Mouse (Mus musculus): ENCODE results near the gene Gm20388. TPM values are rescaled to one million over a fixed set of nuclear protein-coding genes. Genes with fewer than 3 reads are reported as not detected.

Gene Gm20388
- polyA plus RNA-seq, 2 experiments = 8.5 TPM; not detected in 1

DNA sequence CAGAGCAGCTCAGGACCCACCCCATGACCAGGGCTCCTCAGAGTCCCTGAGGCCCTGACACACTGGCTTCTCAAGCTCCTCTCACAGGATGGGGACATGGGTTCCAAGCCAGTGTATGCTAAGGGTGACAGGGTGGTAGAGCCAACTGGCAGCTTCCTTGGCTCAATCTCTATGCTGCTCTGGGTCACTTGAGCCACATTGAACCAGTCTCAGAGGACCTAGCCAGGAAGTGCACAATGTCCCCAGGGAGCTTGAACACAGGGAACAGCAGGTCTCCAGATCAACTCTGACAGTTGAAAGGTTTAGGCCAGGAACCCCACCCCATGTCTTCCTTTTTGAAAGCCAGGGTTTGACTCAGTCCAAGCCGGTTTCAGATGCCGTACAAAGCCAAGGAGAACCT is 1296.5 kb downstream of the Gm20388 start:
- no peak for DNase-seq (ENCODE audit: low read depth in 3 of 3, low spot score in 3 of 3)
- no peaks in the 10 kb centered on the region for H3K27me3 ChIP-seq (ENCODE audit: control insufficient read depth, insufficient read depth, low read length)
- H3K4me2 ChIP-seq (ENCODE audit: low read depth) = no peak overlapping the region
- no peak overlapping the region for H3K27ac ChIP-seq
- no peaks in the 10 kb centered on the region for H3K9me3 ChIP-seq (ENCODE audit: control insufficient read depth, low read length)
- WGBS (ENCODE audit: insufficient replicate concordance) = 51% methylated on average over 2 of the region's 2 CpGs
- no peak for ATAC-seq (ENCODE audit: insufficient read depth)
- no peak overlapping the region for H3K4me3 ChIP-seq (ENCODE audit: insufficient read depth in 1 of 2, low read depth in 2 of 2, low read length in 2 of 2)
- no peak for TF ChIP-seq EP300 (IDR thresholded peaks at IDR 0.05; ENCODE audit: low read depth)
- TF ChIP-seq CTCF (IDR thresholded peaks at IDR 0.05; ENCODE audit: low read depth) = no peak
- no peak overlapping the region for H3K9ac ChIP-seq (replicated peaks)
- no peaks in the 10 kb centered on the region for H3K36me3 ChIP-seq (replicated peaks; ENCODE audit: control insufficient read depth, insufficient read depth, low read depth)
- H3K4me1 ChIP-seq (replicated peaks; ENCODE audit: control insufficient read depth in 2 of 2, insufficient read depth in 2 of 2, low read length in 1 of 2) = no peaks in the 10 kb centered on the region

- no peak overlapping the region for H3K4me3 ChIP-seq (ENCODE audit: insufficient read depth in 1 of 2, low read depth in 2 of 2, low read length in 2 of 2)
- H3K27ac ChIP-seq = no peak overlapping the region
- H3K4me2 ChIP-seq (ENCODE audit: low read depth) = no peak overlapping the region
- no peaks in the 10 kb centered on the region for H3K9me3 ChIP-seq (ENCODE audit: control insufficient read depth, low read length)
- WGBS (ENCODE audit: insufficient replicate concordance) = 49% methylated on average over 3 of the region's 3 CpGs
- TF ChIP-seq CTCF (IDR thresholded peaks at IDR 0.05; ENCODE audit: low read depth) = no peak
- TF ChIP-seq EP300 (IDR thresholded peaks at IDR 0.05; ENCODE audit: low read depth) = no peak
- H3K27me3 ChIP-seq (ENCODE audit: control insufficient read depth, insufficient read depth, low read length) = no peaks in the 10 kb centered on the region
- DNase-seq (ENCODE audit: low read depth in 3 of 3, low spot score in 3 of 3) = no peak
- no peaks in the 10 kb centered on the region for H3K4me1 ChIP-seq (replicated peaks; ENCODE audit: control insufficient read depth in 2 of 2, insufficient read depth in 2 of 2, low read length in 1 of 2)
- H3K9ac ChIP-seq (replicated peaks) = no peak overlapping the region
- no peak for ATAC-seq (ENCODE audit: insufficient read depth)
- no peaks in the 10 kb centered on the region for H3K36me3 ChIP-seq (replicated peaks; ENCODE audit: control insufficient read depth, insufficient read depth, low read depth)
Measured at GRCm38 (mm10) chr8:121210627-121211026, 1300.0 kb downstream of the Gm20388 start.

- ATAC-seq (ENCODE audit: insufficient read depth) = no peak
- Histone ChIP-seq H3K4me2 (ENCODE audit: low read depth) (no peak overlapping the region), H3K9me3 (ENCODE audit: control insufficient read depth, low read length) (no peaks in the 10 kb centered on the region), H3K4me1 (replicated peaks; ENCODE audit: control insufficient read depth in 2 of 2, insufficient read depth in 2 of 2, low read length in 1 of 2) (no peaks in the 10 kb centered on the region), H3K36me3 (replicated peaks; ENCODE audit: control insufficient read depth, insufficient read depth, low read depth) (no peaks in the 10 kb centered on the region), H3K27me3 (ENCODE audit: control insufficient read depth, insufficient read depth, low read length) (no peaks in the 10 kb centered on the region), H3K4me3 (ENCODE audit: insufficient read depth in 1 of 2, low read depth in 2 of 2, low read length in 2 of 2) (no peak overlapping the region), H3K27ac (no peak overlapping the region), H3K9ac (replicated peaks) (no peak overlapping the region)
- TF ChIP-seq EP300 (IDR thresholded peaks at IDR 0.05; ENCODE audit: low read depth) (no peak), CTCF (IDR thresholded peaks at IDR 0.05; ENCODE audit: low read depth) (peak; percentile 72)
- WGBS (ENCODE audit: insufficient replicate concordance) = 41% methylated on average over 15 of the region's 15 CpGs
- DNase-seq (ENCODE audit: low read depth in 3 of 3, low spot score in 3 of 3) = no peak
Measured at GRCm38 (mm10) chr8:121213236-121213635, 1302.6 kb downstream of the Gm20388 start.

DNA sequence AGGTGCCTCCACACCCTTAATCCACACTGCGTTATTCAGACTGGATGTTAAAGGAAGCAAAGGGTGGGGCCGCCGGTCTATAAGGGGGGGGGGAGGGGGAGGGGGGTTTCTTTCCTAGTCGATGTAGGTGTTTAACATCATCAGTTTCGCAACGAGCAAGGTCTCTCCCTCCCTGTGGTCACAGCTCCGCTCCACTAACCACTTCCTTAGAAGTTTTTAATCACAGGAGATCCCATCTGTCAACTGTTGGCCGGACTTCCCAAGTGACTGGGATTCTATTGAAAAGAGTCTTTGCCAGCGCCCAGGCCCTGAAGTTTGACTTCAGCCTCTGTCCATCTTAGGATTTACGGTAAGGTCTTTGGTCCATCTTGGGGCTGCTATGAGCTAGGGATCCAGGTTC is 1303.0 kb downstream of the Gm20388 start:
- no peak overlapping the region for H3K27ac ChIP-seq
- no peaks in the 10 kb centered on the region for H3K27me3 ChIP-seq (ENCODE audit: control insufficient read depth, insufficient read depth, low read length)
- no peaks in the 10 kb centered on the region for H3K4me1 ChIP-seq (replicated peaks; ENCODE audit: control insufficient read depth in 2 of 2, insufficient read depth in 2 of 2, low read length in 1 of 2)
- no peak for ATAC-seq (ENCODE audit: insufficient read depth)
- no peak overlapping the region for H3K4me2 ChIP-seq (ENCODE audit: low read depth)
- H3K36me3 ChIP-seq (replicated peaks; ENCODE audit: control insufficient read depth, insufficient read depth, low read depth) = no peaks in the 10 kb centered on the region
- no peaks in the 10 kb centered on the region for H3K9me3 ChIP-seq (ENCODE audit: control insufficient read depth, low read length)
- TF ChIP-seq EP300 (IDR thresholded peaks at IDR 0.05; ENCODE audit: low read depth) (no peak), CTCF (IDR thresholded peaks at IDR 0.05; ENCODE audit: low read depth) (no peak)
- H3K9ac ChIP-seq (replicated peaks) = no peak overlapping the region
- no peak for DNase-seq (ENCODE audit: low read depth in 3 of 3, low spot score in 3 of 3)
- H3K4me3 ChIP-seq (ENCODE audit: insufficient read depth in 1 of 2, low read depth in 2 of 2, low read length in 2 of 2) = no peak overlapping the region
- 9% methylated on average over 10 of the region's 10 CpGs for WGBS (ENCODE audit: insufficient replicate concordance)

DNA sequence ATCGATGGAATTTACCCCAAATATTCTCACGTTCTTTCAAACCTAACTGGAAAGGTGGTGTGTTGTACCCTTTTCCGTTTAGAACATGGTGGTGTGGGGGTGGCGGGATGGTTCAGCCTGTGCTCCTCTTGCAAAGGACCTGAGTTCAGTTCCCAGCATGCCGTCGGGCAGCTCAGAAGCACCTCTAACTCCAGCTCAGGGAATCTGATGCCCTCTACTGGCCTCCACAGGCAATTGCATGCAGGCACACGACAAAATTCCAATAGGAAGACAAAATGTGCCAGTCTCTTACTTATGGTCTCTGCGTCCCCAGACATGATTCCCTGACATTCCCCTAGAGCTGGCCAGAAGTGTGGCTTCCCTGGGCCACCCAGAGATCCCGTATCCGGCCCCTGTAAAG is 1304.3 kb downstream of the Gm20388 start:
- H3K27ac ChIP-seq = no peak overlapping the region
- no peaks in the 10 kb centered on the region for H3K36me3 ChIP-seq (replicated peaks; ENCODE audit: control insufficient read depth, insufficient read depth, low read depth)
- no peak overlapping the region for H3K4me2 ChIP-seq (ENCODE audit: low read depth)
- 67% methylated on average over 10 of the region's 10 CpGs for WGBS (ENCODE audit: insufficient replicate concordance)
- no peak overlapping the region for H3K9ac ChIP-seq (replicated peaks)
- H3K27me3 ChIP-seq (ENCODE audit: control insufficient read depth, insufficient read depth, low read length) = no peaks in the 10 kb centered on the region
- TF ChIP-seq EP300 (IDR thresholded peaks at IDR 0.05; ENCODE audit: low read depth) = no peak
- TF ChIP-seq CTCF (IDR thresholded peaks at IDR 0.05; ENCODE audit: low read depth) = peak; percentile 74
- H3K9me3 ChIP-seq (ENCODE audit: control insufficient read depth, low read length) = no peaks in the 10 kb centered on the region
- DNase-seq (ENCODE audit: low read depth in 3 of 3, low spot score in 3 of 3) (no peak), ATAC-seq (ENCODE audit: insufficient read depth) (no peak)
- H3K4me1 ChIP-seq (replicated peaks; ENCODE audit: control insufficient read depth in 2 of 2, insufficient read depth in 2 of 2, low read length in 1 of 2) = no peaks in the 10 kb centered on the region
- H3K4me3 ChIP-seq (ENCODE audit: insufficient read depth in 1 of 2, low read depth in 2 of 2, low read length in 2 of 2) = no peak overlapping the region

All from liver, embryonic 14.5 days (tissue).